Mouse (Mus musculus): ENCODE data around the gene Gm9972. TPM values are rescaled to one million over a fixed set of nuclear protein-coding genes. Genes with fewer than 3 reads are reported as not detected.

Gm9972 gene
- polyA plus RNA-seq, 1 experiment: not detected

GRCm38 (mm10) chr11:43059437-43059970 lies 24.0 kb downstream of the Gm9972 start:
- TF ChIP-seq POLR2A (IDR thresholded peaks at IDR 0.05; ENCODE audit: borderline replicate concordance, extremely low read depth, low read depth, low read length) (no peak), CTCF (IDR thresholded peaks at IDR 0.05; ENCODE audit: insufficient read depth, low read length) (no peak)
- H3K4me3 ChIP-seq (replicated peaks; ENCODE audit: extremely low read depth, low read depth, low read length): no peak overlapping the region
- no peak for DNase-seq
- no peaks in the 10 kb centered on the region for H3K4me1 ChIP-seq (ENCODE audit: control insufficient read depth, insufficient read depth, low read length)
- WGBS: 41% methylated on average over 5 of the region's 5 CpGs

GRCm38 (mm10) chr11:43062286-43062685 lies 26.7 kb downstream of the Gm9972 start:
- H3K4me3 ChIP-seq (replicated peaks; ENCODE audit: extremely low read depth, low read depth, low read length): no peak overlapping the region
- no peak for DNase-seq
- H3K4me1 ChIP-seq (ENCODE audit: control insufficient read depth, insufficient read depth, low read length): no peaks in the 10 kb centered on the region
- TF ChIP-seq POLR2A (IDR thresholded peaks at IDR 0.05; ENCODE audit: borderline replicate concordance, extremely low read depth, low read depth, low read length): no peak
- no peak for TF ChIP-seq CTCF (IDR thresholded peaks at IDR 0.05; ENCODE audit: insufficient read depth, low read length)
- 33% methylated on average over 3 of the region's 3 CpGs for whole genome bisulfite sequencing

DNA sequence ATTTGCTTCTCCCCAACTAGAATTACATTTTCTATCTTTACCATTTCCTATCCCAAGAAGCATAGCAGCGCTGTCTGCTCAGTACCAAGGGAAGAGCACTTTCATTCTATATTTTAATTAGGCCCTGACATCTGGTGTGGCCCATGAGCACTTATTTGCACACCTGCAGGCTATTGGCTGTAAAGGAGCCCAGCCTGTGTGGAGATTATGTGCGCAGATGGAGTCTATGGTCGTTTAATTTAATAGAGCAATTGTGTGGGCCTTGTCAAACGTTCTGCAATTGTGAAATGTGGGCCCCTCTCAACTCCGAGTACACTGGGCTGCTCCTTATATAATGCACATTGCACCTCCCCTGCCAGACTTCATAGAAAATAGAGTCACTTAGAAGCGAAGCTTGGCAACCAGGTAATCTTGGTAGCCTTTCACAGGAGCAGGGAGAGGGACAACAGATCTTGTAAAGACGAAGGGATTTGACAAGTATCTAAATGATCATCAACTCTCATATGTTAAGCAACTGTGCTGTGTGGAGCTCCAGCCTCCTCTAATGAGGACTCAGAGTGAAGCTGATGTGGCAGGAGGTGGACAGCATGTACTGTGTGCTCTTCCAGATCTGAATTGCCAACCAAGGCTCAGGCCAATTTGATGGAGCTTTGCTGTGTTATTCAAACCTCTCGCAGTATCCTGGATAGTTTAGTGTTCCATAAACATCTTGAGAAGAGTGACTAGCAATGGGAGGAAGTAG lies 50.9 kb downstream of the Gm9972 start:
- Histone ChIP-seq H3K4me1 (ENCODE audit: control insufficient read depth, insufficient read depth, low read length) (no peaks in the 10 kb centered on the region), H3K4me3 (replicated peaks; ENCODE audit: extremely low read depth, low read depth, low read length) (no peak overlapping the region)
- 73% methylated on average over 8 of the region's 8 CpGs for WGBS
- no peak for DNase-seq
- TF ChIP-seq CTCF (IDR thresholded peaks at IDR 0.05; ENCODE audit: insufficient read depth, low read length) (no peak), POLR2A (IDR thresholded peaks at IDR 0.05; ENCODE audit: borderline replicate concordance, extremely low read depth, low read depth, low read length) (no peak)

Other genes with a start within 250 kb of the Gm9972 start
- 0.23 and 0.31 TPM in 2 replicates for gene Atp10b, start 114.1 kb downstream of the Gm9972 start, polyA plus RNA-seq (2012; rRNA removed)

All from lung, adult 2 months (tissue).